Mouse (Mus musculus): ENCODE data around the gene Dctn3. TPM values are rescaled to one million over a fixed set of nuclear protein-coding genes. Genes with fewer than 3 reads are reported as not detected.

Dctn3 gene
- polyA plus RNA-seq, 1 experiment from 2014 or later = 299 TPM

DNA sequence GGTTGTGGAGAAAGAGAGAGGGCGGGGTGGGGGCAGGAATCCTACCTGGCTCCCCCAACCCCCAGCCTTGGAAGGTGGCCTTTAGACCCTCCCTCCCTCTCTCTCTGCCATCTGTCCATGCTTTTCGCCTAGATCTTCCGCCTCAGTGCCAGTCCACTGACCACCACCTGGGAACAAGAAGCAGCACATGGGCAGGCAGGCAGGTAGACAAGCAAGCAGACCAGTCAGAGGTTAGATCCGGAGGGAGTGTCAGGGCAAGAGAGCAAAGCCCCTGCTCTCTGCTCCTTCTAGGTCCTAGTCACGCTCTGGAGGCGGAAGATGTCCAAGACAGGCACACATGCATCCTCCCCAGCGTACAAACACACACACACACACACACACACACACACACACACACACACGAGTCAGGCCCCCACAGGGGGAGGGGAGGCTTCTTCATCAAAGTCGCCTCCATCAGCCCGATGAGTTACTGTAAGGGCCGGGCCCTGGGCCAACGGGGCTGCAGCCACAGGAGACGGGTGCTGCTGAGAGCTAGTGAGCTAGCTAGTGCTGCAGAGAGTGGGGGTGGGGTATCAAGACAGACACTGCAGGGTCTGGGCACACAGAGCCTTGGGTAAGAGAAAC lies 45.9 kb downstream of the Dctn3 start:
- peak; percentile 64 for ATAC-seq (ENCODE audit: low FRiP score, low read depth)
- Histone ChIP-seq H3K9ac (no peak overlapping the region), H3K9me3 (no peaks in the 10 kb centered on the region), H3K27ac (replicated peaks) (peak overlapping the region; percentile 29), H3K4me3 (no peak overlapping the region), H3K27me3 (no peaks in the 10 kb centered on the region), H3K36me3 (no peaks in the 10 kb centered on the region), H3K4me1 (replicated peaks) (peaks cover 80% of the 10 kb centered on the region), H3K4me2 (0 out of 2 replicates have a peak overlapping the region, but pooled peaks have one; percentile 7)
- WGBS = 36% methylated on average over 13 of the region's 13 CpGs

DNA sequence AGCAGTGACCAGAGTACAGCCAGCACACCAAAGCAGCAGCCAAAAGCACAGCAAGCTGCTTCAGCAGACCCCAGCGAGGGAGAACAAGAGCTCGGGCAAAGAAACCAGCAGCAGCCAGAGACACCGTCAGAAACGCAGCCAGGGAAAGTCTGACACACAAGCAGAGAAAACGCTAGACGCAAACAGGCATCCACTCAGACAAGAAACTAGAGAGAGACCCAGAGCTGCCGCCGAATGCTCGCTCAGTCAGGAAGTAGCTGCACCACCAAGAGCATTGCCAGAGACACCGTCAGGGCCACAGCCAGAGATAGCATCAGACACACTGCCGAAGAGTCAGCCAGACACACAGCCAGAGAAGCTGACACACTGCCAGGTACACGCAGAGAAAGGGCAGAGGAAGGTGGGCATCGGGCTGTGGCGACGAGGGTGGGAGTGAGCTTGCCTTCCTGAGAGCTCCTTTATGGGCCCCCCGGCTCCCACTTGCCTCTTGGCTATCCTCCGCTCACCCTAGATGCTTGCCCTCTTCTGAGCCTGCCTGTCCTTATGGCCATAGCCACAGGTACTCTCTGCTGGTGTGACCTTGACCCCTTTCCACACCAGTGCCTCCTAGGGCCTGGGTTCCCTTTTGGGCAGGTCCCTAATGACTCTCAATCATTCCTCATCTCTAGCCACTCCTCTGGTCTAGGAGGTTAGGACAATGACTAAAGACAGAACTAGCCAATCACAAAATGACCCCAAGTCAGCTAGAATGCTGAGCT lies 46.5 kb downstream of the Dctn3 start:
- Histone ChIP-seq H3K4me1 (replicated peaks) (peaks cover 83% of the 10 kb centered on the region), H3K27ac (replicated peaks) (peak overlapping the region; percentile 60), H3K9ac (no peak overlapping the region; the same call in 1 of the 2 replicates), H3K9me3 (no peaks in the 10 kb centered on the region), H3K4me3 (no peak overlapping the region), H3K4me2 (peak overlapping the region; percentile 7; the same call in 1 of the 2 replicates), H3K27me3 (no peaks in the 10 kb centered on the region), H3K36me3 (no peaks in the 10 kb centered on the region)
- WGBS = 55% methylated on average over 17 of the region's 17 CpGs
- no peak for ATAC-seq (ENCODE audit: low FRiP score, low read depth)

DNA sequence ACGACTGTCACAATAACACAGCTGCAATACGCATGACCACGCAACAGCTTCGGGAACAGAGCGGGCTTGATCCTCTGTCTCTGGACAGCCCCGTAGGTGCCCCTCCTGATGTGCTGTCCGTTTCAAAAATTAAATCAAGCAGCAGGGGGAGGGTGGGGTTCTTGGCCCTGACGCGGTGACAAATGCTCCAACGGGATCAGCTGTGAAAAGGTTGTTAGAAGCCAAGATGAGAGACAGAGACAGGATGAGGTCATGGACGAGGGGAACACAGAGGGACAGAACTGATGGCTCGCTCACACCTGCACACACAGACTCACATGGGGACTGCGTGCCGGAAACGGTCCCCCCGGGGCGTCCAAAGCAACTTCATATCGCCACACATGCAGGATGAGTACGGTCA lies 49.8 kb downstream of the Dctn3 start:
- no peak overlapping the region for H3K27ac ChIP-seq (replicated peaks)
- H3K9ac ChIP-seq = no peak overlapping the region
- H3K4me1 ChIP-seq (replicated peaks) = peaks cover 61% of the 10 kb centered on the region
- ATAC-seq (ENCODE audit: low FRiP score, low read depth) = no peak
- H3K9me3 ChIP-seq = no peaks in the 10 kb centered on the region
- WGBS = 39% methylated on average over 19 of the region's 19 CpGs
- H3K36me3 ChIP-seq = no peaks in the 10 kb centered on the region
- H3K4me3 ChIP-seq = no peak overlapping the region
- no peak overlapping the region for H3K4me2 ChIP-seq
- no peaks in the 10 kb centered on the region for H3K27me3 ChIP-seq

DNA sequence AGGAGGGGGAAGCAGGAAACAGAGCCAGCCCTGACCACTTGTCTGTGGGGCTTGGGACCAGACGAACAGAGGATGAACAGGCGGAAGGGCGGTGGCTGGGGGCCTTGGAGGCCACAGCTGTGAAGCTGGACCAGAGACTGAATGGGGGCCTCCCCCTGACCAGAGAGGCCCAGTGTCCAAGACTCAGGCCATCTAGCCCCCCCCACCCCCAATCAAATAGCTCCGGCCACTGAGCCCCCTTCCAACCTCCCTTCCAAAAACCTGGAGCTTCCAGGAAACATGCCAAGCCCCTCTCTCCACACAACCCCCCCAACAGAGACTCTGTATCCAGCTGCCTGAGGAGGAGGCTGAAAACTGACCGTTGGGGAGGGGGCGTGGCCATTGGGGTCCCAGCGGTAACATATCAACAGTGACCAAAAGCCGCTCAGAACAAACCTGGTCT lies 50.4 kb downstream of the Dctn3 start:
- Histone ChIP-seq H3K9me3 (no peaks in the 10 kb centered on the region), H3K4me2 (peak overlapping the region; percentile 15; the same call in 1 of the 2 replicates), H3K4me1 (replicated peaks) (peaks cover 54% of the 10 kb centered on the region), H3K27me3 (no peaks in the 10 kb centered on the region), H3K9ac (no peak overlapping the region), H3K4me3 (no peak overlapping the region), H3K27ac (replicated peaks) (0 out of 2 replicates have a peak overlapping the region, but pooled peaks have one; percentile 28), H3K36me3 (no peaks in the 10 kb centered on the region)
- 37% methylated on average over 8 of the region's 8 CpGs for WGBS
- ATAC-seq (ENCODE audit: low FRiP score, low read depth) = no peak

DNA sequence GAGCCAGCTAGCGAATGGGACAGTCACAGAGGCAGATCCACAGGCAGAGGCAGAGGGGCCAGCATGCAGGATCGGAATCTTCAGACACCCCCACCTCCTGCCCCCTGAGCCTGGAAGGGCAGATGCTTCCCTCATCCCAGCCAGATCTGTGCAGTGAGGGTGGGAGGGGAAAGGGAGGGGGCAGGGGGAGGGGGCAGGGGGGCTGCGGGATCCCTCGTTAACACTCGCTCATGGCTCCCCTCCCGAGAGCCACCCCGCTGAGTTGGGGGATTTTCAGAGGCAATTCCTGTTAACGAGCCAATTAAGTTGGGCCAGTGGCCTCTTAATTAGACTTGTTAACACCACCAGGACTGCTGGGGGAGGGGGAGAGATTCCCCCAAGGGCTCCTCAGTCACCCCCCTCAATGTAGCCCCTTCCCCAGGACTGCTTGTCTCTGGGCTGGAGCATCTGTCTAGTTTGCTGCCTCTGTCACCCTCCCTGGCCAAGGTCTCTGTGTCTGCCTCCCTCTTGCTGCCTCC lies 50.9 kb downstream of the Dctn3 start:
- H3K36me3 ChIP-seq = no peaks in the 10 kb centered on the region
- 0 out of 2 replicates have a peak overlapping the region, but pooled peaks have one; percentile 28 for H3K27ac ChIP-seq (replicated peaks)
- H3K4me1 ChIP-seq (replicated peaks) = peaks cover 49% of the 10 kb centered on the region
- H3K9ac ChIP-seq = no peak overlapping the region
- no peaks in the 10 kb centered on the region for H3K27me3 ChIP-seq
- H3K9me3 ChIP-seq = no peaks in the 10 kb centered on the region
- ATAC-seq (ENCODE audit: low FRiP score, low read depth) = peak; percentile 39
- peak overlapping the region; percentile 15; the same call in 1 of the 2 replicates for H3K4me2 ChIP-seq
- WGBS = 12% methylated on average over 7 of the region's 8 CpGs
- no peak overlapping the region for H3K4me3 ChIP-seq

DNA sequence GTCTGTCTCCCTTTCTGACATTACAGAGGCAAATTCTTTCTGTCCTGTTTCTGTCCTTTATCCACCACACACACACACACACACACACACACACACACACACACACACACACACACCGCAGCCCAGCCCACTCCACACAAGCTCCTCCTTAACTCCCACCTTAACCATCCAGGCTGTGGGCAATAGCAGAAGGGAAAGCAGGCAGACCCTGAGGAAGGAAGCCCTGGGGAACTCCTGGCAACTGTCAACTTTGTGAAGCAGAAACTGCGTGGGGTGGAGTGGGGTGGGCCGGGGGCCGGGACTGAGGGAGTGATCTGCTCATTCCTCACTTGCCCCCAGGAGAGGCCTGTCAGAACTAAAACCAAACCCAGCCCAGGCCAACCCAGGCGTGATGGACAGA lies 51.5 kb downstream of the Dctn3 start:
- no peak overlapping the region for H3K27ac ChIP-seq (replicated peaks)
- ATAC-seq (ENCODE audit: low FRiP score, low read depth) = no peak
- peaks cover 44% of the 10 kb centered on the region for H3K4me1 ChIP-seq (replicated peaks)

DNA sequence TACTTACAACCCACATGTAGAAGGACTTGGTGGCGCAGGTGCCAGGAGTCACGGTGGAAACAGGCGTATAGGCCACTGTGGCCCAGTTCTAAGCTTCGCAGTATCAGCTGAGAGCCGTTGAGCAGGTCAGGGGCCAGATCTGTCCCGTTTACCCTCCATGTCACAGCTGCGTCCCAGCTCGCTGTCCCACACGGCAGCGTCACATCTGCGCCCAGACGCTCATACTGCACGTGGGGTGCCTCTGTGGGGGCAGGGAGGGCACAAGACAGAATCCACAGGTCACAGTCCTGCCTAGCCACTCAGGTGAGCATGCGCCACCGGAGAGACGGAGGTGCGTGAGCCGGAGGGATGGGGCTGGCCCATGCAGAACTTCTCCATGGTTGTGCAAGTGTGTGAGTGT lies 52.1 kb downstream of the Dctn3 start:
- no peak for ATAC-seq (ENCODE audit: low FRiP score, low read depth)
- peaks cover 37% of the 10 kb centered on the region for H3K4me1 ChIP-seq (replicated peaks)

More for the DNA sequence above, 51.5 kb downstream of the Dctn3 start:
- peak overlapping the region; percentile 15; the same call in 1 of the 2 replicates for H3K4me2 ChIP-seq
- no peak overlapping the region for H3K9ac ChIP-seq
- no peaks in the 10 kb centered on the region for H3K9me3 ChIP-seq
- no peaks in the 10 kb centered on the region for H3K36me3 ChIP-seq
- 36% methylated on average over 5 of the region's 5 CpGs for WGBS
- H3K4me3 ChIP-seq = no peak overlapping the region
- no peaks in the 10 kb centered on the region for H3K27me3 ChIP-seq

DNA sequence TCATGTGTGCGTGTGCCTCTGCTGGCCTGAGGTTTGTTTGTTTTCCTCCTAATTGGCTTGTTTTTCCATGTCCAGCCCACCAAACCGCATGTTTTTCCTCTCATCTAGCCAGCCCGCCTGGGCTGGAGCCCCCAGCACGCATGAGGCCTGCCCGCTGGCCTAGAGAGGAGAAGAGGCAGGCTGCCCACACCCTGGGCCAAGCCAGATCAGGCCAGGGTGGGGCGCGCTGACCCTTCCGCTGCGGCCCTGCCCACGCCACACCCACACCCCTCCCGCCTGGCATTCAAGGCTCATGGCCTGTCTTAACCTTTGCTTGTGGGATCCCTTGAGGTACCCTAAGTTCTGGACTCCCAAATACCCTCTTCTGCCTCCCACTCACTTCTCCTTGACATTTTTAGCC lies 56.3 kb downstream of the Dctn3 start:
- H3K4me1 ChIP-seq (replicated peaks) = peaks cover 34% of the 10 kb centered on the region
- no peaks in the 10 kb centered on the region for H3K27me3 ChIP-seq
- H3K36me3 ChIP-seq = no peaks in the 10 kb centered on the region
- no peak for ATAC-seq (ENCODE audit: low FRiP score, low read depth)
- H3K4me3 ChIP-seq = no peak overlapping the region
- H3K9ac ChIP-seq = no peak overlapping the region
- no peak overlapping the region for H3K4me2 ChIP-seq
- no peak overlapping the region for H3K27ac ChIP-seq (replicated peaks)
- H3K9me3 ChIP-seq = no peaks in the 10 kb centered on the region
- WGBS = 82% methylated on average over 11 of the region's 11 CpGs

More for the DNA sequence above, 52.1 kb downstream of the Dctn3 start:
- no peak overlapping the region for H3K4me2 ChIP-seq
- WGBS = 82% methylated on average over 18 of the region's 18 CpGs
- H3K36me3 ChIP-seq = no peaks in the 10 kb centered on the region
- no peak overlapping the region for H3K27ac ChIP-seq (replicated peaks)
- no peaks in the 10 kb centered on the region for H3K9me3 ChIP-seq
- H3K4me3 ChIP-seq = no peak overlapping the region
- no peak overlapping the region for H3K9ac ChIP-seq
- no peaks in the 10 kb centered on the region for H3K27me3 ChIP-seq

DNA sequence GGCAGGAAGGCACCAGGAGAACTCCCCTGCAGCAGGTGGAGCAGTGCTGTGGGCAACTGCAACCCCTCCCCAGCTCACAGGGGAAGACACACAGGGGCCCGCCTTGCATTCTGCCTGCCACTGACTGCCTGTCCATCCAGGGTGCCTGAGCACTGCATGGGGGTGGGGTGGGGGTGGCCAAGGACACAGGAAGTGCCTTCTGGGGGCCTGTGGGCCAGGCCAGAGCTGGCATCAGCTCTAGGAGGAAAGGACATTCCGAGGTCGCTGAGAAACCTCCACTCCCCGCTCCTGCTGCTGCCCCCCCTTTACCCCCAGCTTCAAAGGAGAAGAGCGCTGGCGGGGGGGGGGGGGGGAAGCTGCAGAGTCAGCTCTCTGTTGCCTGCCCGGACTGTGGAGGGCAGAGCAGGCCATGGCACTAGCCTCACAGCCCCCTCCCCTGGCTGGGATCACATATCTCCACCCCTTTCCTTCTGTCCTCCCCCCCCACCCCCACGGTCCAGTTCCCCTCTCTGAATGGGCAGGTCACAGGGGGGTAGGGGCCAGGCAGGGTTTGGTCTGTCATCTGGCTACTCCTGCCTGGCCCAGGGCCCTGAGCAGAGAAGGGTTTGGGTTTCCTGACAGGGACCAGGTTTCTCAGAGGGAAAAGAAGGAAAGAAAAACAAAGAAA lies 57.8 kb downstream of the Dctn3 start:
- Histone ChIP-seq H3K27ac (replicated peaks) (no peak overlapping the region), H3K9me3 (no peaks in the 10 kb centered on the region), H3K4me3 (no peak overlapping the region), H3K27me3 (no peaks in the 10 kb centered on the region), H3K4me2 (no peak overlapping the region), H3K9ac (no peak overlapping the region), H3K4me1 (replicated peaks) (peaks cover 41% of the 10 kb centered on the region), H3K36me3 (no peaks in the 10 kb centered on the region)
- ATAC-seq (ENCODE audit: low FRiP score, low read depth) = no peak; the same call in 1 of the 2 replicates
- WGBS = 14% methylated on average over 7 of the region's 8 CpGs

Measured in hindbrain, embryonic 15.5 days (tissue).